Mouse (Mus musculus): Measurements from ENCODE around the gene Edn1. TPM values are rescaled to one million over a fixed set of nuclear protein-coding genes. Genes with fewer than 3 reads are reported as not detected.

Edn1 gene
- polyA plus RNA-seq (2014; fragmentation: Illumina TruSeq; extraction: RNeasy Lipid Tissue Mini Kit (QIAGEN cat#74804); ENCODE audit: low read depth, low replicate concordance): 0.48 TPM

GRCm38 (mm10) chr13:42301161-42301721, at the start of gene Edn1:
Gene Edn1 (plus strand): TSS chr13:42301476.

Other genes with a start within 250 kb of the Edn1 start
- gene Hivep1, start 249.5 kb upstream of the Edn1 start, polyA plus RNA-seq (2014; fragmentation: Illumina TruSeq; extraction: RNeasy Lipid Tissue Mini Kit (QIAGEN cat#74804); ENCODE audit: low read depth, low replicate concordance): 3.7 TPM

Data from liver, adult 10 weeks (tissue).